Mouse (Mus musculus): ENCODE results near the gene Zfp354b.

The Zfp354b gene

DNA sequence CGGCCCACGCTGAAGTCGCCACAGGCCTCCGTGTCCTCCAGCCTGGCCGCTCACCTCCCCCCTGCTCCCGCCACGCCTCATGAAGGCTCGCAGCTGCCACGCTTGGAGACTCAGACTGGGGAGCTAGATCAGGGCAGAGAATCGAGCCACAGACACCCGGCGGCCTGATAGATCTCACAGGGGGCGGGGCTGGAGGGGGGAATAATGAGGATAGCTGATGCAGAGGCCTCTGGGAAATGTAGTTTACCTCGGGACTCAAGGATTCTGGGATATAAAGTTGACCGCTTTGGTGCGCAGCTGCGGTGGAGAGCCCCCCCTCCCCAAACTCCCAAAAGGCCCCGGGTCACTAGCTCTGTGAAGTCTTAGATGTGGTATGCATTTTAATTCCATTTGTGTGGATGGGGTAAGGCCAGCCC, at the start of gene Zfp354b:
TSS of gene Zfp354b (minus strand) at position 183 of the 416 bp plus-strand sequence.
- in situ Hi-C loops (cut with MboI), result no loop called here

DNA sequence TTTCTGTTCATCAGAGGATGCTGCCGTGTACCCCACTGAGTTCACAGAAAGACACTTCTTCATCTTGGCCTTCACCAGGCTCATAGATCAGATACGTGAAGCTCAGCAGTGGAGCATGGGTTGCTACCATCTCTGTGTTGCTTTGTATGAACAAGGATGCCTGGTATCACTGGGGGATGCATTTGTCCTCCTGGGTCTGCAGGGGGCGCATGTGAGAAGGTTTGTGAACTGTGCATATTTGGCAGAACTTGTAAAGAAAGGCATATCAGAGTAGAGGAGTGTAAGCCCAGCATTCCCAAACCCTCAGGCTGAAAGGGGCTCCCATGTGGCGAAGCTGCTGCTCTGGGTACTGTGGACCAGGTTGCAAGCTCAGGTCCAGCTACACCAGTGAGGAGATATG, 45.8 kb upstream of the Zfp354b start:
- in situ Hi-C loops (cut with MboI), result no loop called here

DNA sequence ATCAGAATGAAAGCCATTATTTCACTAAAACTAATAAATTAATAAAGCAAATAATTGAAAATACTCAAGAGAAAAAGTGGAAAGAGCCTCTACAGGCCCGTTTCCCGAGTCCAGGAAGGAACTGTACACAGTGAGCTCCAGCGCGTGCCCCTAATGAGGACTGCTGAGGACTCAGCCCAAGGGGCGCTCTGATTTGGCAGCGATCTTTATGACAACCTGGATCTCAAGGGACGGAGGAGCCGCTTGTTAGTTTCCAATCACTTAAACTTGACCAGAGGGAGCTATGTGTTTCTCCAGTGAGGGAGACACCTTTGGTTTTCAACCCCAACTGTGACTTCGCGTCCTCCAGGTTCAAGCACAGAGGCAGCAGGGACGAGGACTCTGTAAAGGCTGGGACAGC, 34.8 kb upstream of the Zfp354b start, which contains the start of gene Olfr1378:
TSS of gene Olfr1378 (plus strand) at position 301 of the 400 bp plus-strand sequence.
- in situ Hi-C loops (cut with MboI), result no loop called here

DNA sequence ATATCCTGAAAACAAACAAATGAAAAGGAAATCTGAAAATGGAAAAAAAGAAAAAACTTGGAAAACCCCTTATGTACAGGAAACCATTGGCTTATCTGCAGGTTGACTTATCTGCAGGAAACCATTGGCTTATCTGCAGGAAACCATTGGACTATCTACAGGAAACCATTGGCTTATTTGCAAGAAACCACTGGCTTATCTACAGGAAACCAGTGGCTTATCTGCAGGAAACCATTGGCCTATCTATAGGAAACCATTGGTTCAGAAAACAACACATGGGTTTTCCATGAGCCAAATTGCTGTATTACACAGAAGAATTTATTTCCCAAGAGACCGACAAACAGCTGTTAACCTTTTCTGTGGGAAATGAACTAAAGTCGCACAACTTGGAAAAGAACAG, 33.5 kb upstream of the Zfp354b start:
- in situ Hi-C loops (cut with MboI), result no loop called here

DNA sequence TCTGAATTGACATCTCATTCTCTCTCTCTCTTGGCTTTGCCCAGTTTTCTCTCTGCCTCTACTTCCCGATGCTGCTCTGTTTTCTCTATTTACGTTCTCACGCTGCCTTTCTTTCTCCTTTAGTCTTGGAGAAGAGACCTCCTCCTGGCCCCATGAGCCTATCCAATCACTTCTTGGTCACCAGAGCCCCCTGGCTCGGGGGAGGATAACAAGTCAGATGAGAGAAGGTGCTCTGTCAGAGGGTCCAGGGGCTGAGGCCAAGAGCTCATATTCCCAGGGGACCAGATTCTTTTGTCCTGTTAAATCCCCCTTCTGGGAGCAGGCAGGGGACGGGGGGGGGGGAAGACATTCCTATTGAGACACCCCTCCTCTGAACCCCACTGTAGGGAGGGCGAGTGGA, 22.2 kb upstream of the Zfp354b start, which contains the start of gene Prop1:
TSS of gene Prop1 (minus strand) at position 101 of the 400 bp plus-strand sequence.
- in situ Hi-C loops (cut with MboI), result no loop called here

DNA sequence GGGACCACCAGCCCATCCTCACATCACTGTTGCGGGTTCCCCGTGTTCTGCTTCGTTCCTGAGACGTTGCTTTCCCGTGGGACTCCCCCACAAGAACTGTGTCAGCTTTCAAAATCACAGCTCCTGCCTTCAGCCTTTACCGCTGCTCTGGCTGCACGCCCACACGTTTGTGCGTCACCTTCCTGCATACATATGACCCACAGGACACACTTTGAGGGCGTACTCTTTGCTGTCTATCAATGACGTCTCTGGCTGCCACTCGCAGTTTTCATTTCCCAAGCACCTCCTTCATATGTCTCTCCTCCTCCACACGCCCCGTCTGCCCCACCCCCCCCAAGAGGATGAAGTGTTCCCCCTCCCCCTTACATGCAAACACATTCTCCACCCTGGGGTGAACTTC, 20.9 kb upstream of the Zfp354b start:
- in situ Hi-C loops (cut with MboI), result no loop called here

DNA sequence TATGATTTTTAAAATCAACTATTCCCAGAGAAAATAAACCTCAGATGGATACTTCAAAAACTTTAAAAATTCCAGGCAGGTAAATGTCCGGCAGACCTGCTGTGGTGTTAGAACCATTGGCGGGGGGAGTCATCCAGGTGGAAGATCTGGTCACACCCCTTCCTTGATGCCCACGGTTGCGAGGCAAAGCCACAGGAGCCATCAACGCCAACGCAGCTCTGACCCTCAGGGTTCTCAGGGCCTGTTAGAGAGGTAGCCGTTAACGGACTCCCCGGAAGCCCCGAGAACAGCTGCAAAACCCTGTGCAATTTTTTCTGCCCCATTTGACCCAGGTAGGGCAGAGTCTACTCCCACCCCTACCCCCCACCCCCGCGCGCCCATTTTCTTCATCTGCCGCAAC, 12.1 kb upstream of the Zfp354b start, which contains the start of gene 4933414I15Rik:
TSS of gene 4933414I15Rik (minus strand) at position 260 of the 400 bp plus-strand sequence.
- in situ Hi-C loops (cut with MboI), result no loop called here

DNA sequence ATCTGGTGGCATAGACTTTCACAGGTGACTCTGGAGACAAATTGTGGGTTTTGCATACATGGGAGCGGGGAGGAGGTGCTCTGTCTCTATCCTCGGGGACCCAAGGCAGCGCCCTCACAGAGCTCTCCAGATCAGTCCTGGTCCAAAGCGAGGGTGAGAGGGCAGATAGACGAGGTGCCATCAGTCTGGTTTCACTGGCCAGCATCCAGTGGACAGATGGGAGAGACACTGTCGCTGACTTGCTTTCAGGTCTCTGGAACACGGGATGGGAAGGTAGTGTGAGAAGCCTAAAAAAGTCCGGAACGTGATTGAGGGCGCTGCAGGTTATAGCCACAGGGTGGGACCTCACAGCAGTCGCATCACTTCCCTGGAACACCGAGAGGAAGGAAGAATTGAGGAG, 11.0 kb upstream of the Zfp354b start:
- in situ Hi-C loops (cut with MboI), result no loop called here

DNA sequence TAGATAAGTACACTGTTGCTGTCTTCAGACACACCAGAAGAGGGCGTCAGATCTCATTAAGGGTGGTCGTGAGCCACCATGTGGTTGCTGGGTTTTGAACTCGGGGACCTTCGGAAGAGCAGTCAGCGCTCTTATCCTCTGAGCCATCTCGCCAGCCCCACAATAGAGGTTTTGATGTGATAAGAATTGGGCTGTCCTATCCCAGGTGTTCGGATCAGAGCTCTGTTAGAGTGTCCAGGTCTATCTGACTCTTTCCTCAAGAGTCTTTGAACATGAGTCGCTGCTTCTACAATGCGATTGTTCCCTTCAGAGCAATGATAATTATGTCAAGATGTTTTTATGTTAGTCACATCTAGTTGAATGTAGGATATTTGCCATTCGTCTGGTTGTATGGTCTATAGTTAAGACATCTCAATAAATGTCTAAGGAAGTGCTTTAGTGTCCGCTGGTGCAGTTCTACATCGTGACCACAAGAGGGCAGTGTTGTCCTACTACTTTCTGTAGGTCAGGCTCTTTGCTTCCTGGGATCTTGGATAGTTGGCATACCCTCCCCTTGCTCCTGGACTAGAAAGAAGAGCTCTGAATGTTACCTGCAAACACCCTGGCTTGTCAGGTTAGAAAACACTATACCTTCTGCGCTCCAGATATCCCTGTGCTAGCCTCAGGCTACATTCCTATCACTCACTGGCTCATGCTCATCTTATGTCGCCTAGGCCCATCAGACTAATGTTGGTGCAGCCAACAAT, 8.4 kb upstream of the Zfp354b start:
- in situ Hi-C loops (cut with MboI), result no loop called here

DNA sequence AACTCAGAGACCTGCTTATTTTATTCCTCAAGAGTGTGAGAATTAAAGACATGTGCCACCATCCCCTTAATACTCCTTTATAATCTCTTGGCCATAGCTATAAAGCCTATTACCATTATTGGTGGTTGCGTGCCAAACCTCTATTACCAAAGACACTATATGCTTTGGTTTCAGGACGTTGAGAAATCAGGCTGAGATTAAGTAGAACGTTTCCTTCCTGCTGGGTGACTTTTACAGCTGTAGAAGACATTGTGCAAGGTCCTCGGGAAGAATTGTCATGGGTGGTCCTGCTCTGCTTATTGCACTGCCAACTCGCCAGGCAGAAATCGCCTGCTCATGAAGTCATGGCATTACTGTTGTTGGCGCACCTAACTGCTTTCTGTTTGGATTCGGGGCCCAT, 7.0 kb upstream of the Zfp354b start:
- in situ Hi-C loops (cut with MboI), result no loop called here

DNA sequence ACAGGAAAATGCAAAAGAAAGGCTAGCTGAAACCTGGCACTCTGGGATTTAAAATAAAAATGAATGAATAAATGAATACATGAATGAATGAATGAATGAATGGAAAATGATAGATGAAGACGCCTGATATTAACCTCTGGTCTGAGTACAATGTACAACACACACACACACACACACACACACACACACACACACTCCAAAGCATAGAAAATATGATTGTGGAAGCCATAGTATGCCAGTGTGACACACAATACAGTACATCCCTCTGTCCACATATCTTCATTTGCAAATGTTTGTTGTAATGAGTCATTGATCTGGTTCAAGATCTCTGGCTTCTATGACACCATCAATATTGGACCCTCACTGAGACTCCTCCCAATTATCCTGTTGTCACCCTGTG, 607 bp upstream of the Zfp354b start:
- in situ Hi-C loops (cut with MboI), result no loop called here

DNA sequence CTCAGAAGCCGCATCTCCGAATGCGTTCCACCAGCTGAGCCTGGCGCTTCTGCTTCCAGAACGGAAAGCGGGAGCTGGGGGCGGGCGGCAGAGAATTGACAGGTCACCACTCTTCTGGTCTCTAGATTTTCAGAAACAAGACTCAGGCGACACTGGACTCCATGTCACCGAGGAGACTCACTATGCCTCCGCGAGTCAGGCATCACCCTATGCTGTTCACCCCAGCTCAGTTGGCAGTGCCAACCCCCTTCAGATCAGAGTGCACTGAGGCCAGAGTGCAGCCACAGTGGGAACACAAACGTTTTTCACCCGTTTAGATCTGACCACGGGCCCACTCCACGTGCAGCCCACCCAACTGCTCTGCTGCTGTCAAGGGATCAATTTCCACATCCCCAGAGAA, 412 bp downstream of the Zfp354b start:
- in situ Hi-C loops (cut with MboI), result no loop called here

DNA sequence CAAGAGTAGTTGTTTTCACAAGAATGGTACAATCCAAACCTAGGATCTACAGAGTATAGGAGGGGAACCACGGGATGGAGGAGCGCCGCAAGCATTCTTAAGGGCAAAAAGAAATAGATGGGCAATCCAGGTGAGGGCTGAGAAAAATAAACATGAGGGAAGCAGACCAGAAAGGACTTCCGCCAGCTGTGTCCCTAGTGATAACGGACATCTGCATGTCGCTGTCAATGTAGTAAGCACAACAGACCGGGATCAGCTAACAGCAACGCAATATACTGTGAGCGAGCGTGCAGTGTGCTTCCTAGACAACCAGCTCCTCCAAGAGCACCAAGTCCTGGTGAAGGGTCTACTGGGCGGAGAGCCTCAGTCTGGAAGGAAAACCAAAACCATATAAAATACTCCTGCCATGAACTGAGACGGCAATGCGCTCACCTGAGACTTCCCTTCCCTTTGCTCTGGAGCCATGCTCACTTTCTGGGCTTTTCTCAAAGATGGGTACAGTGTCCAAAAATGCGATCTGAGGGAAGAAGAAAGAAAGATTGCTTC, 891 bp downstream of the Zfp354b start:
- in situ Hi-C loops (cut with MboI), result no loop called here

DNA sequence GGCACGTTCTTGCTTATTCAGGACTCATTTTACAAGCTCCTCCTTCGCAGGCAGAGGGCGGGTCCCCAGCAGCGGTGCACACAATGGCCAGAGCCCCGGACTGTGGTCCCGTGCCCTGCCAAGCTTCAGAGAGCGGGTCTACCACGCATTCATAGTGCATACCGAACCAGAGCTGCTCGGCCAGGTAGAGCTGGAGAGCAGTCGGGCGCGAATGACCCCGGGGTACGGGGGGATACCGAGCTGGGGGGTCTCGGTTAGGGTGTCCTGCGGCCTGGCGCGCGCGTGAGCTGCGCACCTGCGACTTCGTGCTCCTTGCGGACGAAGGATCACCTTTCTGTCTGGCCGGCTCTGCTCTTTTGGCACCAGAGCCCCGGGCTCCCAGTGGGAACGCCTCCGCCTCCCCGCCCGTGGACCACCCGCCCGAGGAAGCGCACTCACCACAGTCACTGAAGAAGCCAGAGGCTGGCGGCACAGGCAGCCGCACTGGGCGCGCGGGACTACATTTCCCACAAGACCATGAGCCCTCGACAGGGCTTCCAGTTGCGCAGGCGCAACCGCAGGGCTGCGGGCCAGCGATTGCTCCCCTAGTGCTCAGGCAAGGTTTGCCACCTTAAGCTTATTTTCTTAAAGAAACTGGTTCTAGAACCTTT, 15.6 kb downstream of the Zfp354b start, which contains the start of gene Zfp2:
TSS of gene Zfp2 (minus strand) at position 495 of the 650 bp plus-strand sequence.
- in situ Hi-C loops (cut with MboI), result no loop called here

DNA sequence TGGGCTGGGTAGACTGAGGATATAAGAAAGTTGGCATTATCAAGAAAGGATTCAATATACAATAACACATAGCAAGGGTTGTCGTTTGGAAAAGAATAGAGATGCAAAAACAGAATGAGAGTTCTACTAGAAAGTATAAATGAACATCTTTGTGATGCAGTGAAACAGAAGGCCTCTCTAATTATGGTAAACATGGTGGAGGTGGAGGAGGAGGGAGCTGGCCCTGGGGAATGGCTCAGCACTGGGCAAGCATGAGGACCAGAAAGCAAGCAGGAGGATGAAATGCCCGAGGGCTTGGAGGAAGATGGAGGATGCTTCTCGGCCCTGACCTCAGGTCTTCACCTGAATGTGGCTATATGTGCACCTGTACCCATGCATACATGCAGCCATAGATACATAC, 17.0 kb downstream of the Zfp354b start:
- in situ Hi-C loops (cut with MboI), result no loop called here

DNA sequence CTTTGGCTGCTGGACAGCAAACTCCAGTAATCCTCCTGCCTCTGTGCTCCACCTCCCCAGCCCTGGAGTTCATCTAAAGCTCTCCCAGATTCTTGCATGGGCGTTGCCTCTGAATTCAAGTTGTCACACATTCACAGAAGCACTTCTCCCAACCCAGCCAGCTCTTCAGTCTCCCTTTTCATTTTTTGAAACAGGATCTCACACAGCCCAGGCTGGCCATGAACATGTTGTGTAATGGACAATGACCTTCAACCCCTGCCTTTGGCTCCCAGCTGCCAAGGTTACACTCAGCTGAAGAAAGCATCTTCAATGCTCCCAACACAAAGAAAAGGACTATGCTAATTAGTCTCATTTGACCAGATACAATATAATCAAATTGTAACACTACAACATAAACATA, 18.1 kb downstream of the Zfp354b start:
- in situ Hi-C loops (cut with MboI), result no loop called here

DNA sequence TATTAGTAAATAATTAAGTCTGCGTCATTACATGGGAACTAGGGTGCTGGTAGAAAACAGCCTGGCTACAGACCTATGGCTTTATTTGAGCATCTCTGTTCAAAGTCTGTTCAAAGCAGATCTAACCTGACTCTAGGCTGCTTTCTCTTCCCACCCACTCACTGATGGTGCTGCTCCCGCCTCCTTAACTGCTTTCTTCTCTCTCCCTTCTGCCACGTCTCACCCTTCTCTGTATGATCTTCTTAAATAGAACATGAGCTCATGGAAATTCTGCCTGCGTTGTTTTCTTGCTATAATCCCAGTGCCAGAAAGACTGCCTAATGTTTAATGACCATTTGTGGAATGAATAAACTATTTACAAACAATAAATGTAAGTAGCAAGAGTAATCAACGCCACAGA, 23.3 kb downstream of the Zfp354b start:
- in situ Hi-C loops (cut with MboI), result no loop called here

DNA sequence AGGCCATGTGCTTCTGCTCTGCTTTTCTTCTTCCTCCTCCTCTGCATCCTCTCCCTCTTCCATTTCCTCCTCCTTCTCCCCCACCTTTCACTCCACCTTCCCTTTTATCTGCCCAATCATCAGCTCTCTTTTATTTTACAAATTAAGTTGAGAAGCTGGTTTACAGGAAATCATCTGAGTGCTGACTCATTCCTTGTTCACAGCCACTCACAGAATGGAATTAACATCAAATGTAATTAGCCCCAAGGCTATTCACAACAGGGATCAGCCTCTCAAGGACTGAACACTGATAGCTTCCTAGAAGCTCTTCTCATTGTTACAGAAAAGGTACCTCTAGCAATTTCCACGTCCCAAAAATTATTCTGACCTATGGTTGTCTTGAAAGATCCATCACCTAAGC, 34.1 kb downstream of the Zfp354b start:
- in situ Hi-C loops (cut with MboI), result no loop called here

DNA sequence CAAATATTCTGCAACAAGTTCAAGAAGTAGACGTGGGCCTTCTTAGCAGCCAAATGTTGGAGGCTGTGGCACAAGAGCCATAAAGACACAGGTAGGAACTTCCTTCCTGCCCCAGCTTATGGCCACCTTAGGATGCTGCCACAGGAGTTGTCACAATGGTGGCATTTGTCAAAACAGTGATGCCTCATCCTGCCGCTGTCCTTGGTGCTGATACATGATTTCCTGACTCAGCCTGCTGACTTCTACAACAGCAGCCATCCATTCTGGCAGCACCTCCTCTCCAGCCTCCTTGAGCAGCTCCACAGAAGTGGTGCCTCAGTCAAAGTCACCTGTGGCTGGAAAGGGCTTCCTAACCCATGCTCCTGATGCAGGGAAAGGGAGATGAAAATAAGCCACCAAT, 39.0 kb downstream of the Zfp354b start:
- in situ Hi-C loops (cut with MboI), result no loop called here

DNA sequence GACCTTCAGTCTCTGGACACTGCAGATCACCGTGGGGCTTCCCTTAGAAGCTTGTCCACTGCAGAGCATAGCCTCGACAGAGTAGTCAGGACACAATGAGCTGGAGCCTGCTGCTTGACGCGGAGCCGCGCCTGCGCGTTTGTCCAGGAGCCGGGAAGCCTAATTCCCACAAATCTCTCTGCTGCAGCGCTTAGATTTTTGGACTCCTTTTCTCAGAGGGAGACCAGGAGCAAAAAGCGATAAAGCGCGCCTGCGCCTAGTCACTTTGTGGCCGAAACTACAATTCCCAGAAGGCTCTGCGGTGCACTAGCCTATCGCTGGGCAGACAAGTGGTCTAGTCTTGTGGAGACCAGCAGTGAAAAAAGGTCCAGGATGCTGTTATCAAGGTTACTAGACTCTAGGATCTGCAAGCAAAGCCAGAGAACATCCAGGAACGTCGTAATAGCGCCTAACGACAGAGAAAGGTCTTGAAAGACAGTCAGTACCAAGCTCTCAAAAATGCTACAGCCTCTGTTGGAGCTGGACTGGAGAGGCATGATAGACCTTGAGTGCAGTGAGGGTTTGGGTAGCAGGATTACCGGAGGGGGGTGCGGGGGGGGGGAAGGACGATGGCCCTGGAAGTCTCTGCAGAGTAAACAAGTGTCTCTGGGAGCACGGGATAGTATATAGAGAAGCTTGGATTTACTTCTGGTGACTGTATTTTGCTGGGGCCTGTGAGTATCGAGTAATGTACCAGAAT, 43.9 kb downstream of the Zfp354b start, which contains the start of gene Zfp454:
TSS of gene Zfp454 (minus strand) at position 262 of the 739 bp plus-strand sequence.
- in situ Hi-C loops (cut with MboI), result no loop called here

DNA sequence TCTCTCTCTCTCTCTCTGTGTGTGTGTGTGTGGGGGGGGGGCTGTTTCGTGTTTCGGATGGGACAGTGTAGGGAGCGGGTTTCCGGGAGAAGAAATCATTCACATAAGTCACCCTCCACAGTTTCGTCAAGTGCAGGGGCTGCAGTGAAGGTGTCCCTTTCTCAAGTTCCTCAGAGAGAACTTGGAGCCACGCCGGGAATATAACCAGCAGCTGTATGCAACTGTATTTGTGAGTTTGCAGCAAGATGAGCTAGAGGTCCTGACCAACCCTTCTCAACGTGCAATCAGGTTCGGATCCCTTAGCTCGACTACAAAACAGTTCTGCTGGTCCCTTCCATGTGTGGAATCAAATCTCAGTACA, 44.5 kb downstream of the Zfp354b start:
- in situ Hi-C loops (cut with MboI), result no loop called here

DNA sequence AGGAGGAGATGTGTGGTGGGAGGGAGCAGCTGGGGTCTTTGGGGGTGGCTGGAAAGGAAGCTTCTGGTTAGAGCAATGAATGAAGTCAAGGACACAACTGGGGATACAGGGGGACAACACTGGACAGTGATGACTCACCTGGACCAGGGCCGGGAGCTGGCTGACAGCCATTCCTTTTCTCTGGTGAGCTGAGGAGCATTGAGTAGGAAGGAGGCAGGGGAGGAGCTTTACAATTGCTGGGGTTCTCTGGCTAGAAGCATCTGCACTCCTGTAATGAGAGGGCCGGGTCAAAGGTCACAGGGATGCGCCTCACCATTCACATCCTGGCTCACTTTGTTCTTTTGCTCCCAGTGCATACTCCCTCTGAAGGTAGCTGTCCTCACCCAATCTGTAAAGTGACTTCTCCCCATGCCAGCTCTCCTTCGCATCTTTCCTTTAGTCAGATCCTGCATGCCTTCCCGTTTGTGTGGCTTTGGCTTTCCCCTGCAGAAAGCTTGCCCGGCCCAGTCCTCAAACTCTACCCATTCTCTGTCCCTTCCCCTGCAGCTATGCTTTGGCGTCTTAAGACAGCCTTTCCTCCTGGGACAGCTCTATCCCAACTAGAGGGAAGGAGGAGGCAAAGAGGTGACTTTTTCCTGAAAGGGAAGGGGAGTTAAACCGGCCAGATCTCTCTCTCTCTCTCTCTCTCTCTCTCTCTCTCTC, 45.1 kb downstream of the Zfp354b start:
- in situ Hi-C loops (cut with MboI), result no loop called here

Data from mature B cell (primary cell).